Mouse (Mus musculus) kidney, postnatal 0 days (tissue): ENCODE measurements around the gene Olfr972. TPM values are rescaled to one million over a fixed set of nuclear protein-coding genes. Genes with fewer than 3 reads are reported as not detected.
"Not testable (repeated sequence)": the region's sequence is repeated elsewhere in the genome, so short reads cannot be mapped to it uniquely, and the experiment has no call there.

Source experiments
- ATAC-seq: fragments of 200-750 bp; cut with Nextera tagmentation; replicated peaks from 2 replicates; pipeline ENCODE4 v1.8.0; 2017; ENCODE audit warnings: low read depth, moderate number of reproducible peaks, moderate TSS enrichment, moderate library complexity; ENCODE audit not compliant: low FRiP score
- DNase-seq: peaks from one replicate; pipeline ENCODE4 v3.0.0-alpha.2; 2016; ENCODE audit warnings: low spot score
- H3K27ac ChIP-seq: fragments of 300-500 bp; sonication (generic); 2 replicates; pipeline ENCODE4 v1.5.1; 2014; ENCODE audit warnings: mild to moderate bottlenecking
- H3K27me3 ChIP-seq: fragments of 300-500 bp; sonication (generic); 2 replicates; pipeline ENCODE4 v1.6.1; 2014; ENCODE audit warnings: low read length, mixed read lengths; ENCODE audit not compliant: insufficient read depth
- H3K36me3 ChIP-seq: fragments of 300-500 bp; sonication (generic); 2 replicates; pipeline ENCODE4 v1.6.1; 2014; ENCODE audit warnings: low read length, mixed read lengths; ENCODE audit not compliant: insufficient read depth
- H3K4me1 ChIP-seq: fragments of 300-500 bp; sonication (generic); replicated peaks from 2 replicates; pipeline ENCODE4 v1.6.1; 2014; ENCODE audit warnings: antibody characterized with exemption, low read length, mixed read lengths; ENCODE audit not compliant: insufficient read depth
- H3K4me2 ChIP-seq: fragments of 300-500 bp; sonication (generic); 2 replicates; pipeline ENCODE4 v1.6.1; 2014; ENCODE audit warnings: mild to moderate bottlenecking, low read length, moderate library complexity, mixed read lengths
- H3K4me3 ChIP-seq: fragments of 300-500 bp; sonication (generic); replicated peaks from 2 replicates; pipeline ENCODE4 v1.5.1; 2014; ENCODE audit warnings: low read depth, low read length
- H3K9ac ChIP-seq: fragments of 300-500 bp; sonication (generic); 2 replicates; pipeline ENCODE4 v1.6.1; 2014; ENCODE audit warnings: low read depth, low read length
- H3K9me3 ChIP-seq: fragments of 300-500 bp; sonication (generic); replicated peaks from 2 replicates; pipeline ENCODE4 v1.6.1; 2016; ENCODE audit warnings: low read length, inconsistent platforms, mixed read lengths
- CTCF ChIP-seq: IDR thresholded peaks from 2 replicates; pipeline ENCODE4 v1.5.1; 2016; ENCODE audit warnings: antibody characterized with exemption, low read depth, mild to moderate bottlenecking, moderate library complexity
- WGBS: fragments of 180-500 bp; shearing (Covaris S2); extraction: QIAGEN DNeasy Blood & Tissue Kit; methylation state at CpG from one replicate; pipeline ENCODE4 v1.1.7; 2014; 5-methylcytosine and 5-hydroxymethylcytosine counted together
- polyA plus RNA-seq: library from polyadenylated mRNA; unstranded; fragments of >200 nt; fragmentation: Nextera tagmentation; extraction: Ambion mirVana; gene quantifications from 2 replicates; pipeline ENCODE4 v1.2.1, GENCODE M21; 2015

The Olfr972 gene
- polyA plus RNA-seq = not detected in 2 replicates

DNA sequence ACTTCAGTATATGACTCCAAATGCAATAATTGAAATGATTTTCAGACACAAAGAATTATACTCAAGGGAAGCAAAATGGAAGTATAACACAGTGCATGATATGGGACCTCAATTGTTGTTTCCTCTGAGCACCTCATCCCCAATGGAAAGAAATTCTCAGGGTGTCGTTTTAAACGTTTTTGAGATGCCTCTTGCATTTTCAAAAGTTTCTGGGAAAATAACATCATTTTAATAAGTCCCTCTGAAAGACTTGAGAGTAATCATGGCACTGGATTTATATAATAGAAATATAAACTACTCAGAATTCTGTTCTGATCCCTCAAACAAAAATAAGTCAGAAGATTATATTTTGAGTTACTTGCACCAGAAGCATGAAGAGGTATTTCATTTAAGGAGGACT lies at the start of gene Olfr972:
TSS of gene Olfr972 (plus strand) at position 301 of the 400 bp plus-strand sequence.
- Histone ChIP-seq H3K9me3 (no peaks in the 10 kb centered on the region), H3K36me3 (no peaks in the 10 kb centered on the region), H3K4me1 (no peaks in the 10 kb centered on the region), H3K27ac (no peak within 1 kb of the TSS), H3K9ac (no peak within 1 kb of the TSS), H3K4me2 (no peak within 1 kb of the TSS), H3K4me3 (no peak within 1 kb of the TSS), H3K27me3 (no peaks in the 10 kb centered on the region)
- DNase-seq (no peak), ATAC-seq (no peak)
- 73% methylated on average over 2 of the region's 2 CpGs for WGBS
- TF ChIP-seq CTCF = no peak

DNA sequence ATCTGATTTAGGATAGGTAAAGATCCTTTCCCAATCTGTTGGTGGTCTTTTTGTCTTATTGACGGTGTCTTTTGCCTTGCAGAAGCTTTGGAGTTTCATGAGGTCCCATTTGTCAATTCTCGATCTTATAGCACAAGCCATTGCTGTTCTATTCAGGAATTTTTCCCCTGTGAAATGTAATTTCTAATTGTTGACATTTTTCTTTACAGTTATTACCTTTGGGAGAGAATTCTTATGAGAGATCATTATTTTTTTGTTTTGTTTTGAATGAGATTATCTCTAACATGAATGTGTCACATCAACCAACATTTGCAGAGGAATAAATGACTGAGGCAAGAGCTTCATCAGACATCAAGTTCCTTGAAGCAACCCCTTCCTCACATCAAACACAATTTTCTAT lies 29.6 kb upstream of the Olfr972 start, which contains the start of gene Olfr971:
TSS of gene Olfr971 (plus strand) at position 301 of the 400 bp plus-strand sequence.
- H3K9ac ChIP-seq, DNase-seq, ATAC-seq, H3K4me2 ChIP-seq, H3K27me3 ChIP-seq, H3K4me3 ChIP-seq, H3K36me3 ChIP-seq, H3K27ac ChIP-seq, H3K9me3 ChIP-seq, H3K4me1 ChIP-seq: not testable (repeated sequence)
- WGBS = 83% methylated on average over 1 of the region's 2 CpGs

- ATAC-seq, H3K4me1 ChIP-seq, H3K36me3 ChIP-seq, H3K9me3 ChIP-seq, H3K9ac ChIP-seq, H3K27me3 ChIP-seq, DNase-seq, H3K27ac ChIP-seq, H3K4me3 ChIP-seq, H3K4me2 ChIP-seq: not testable (repeated sequence)
- WGBS = 87% methylated on average over 1 of the region's 1 CpGs
These were observed 5.8 kb downstream of the Olfr972 start for GRCm38 (mm10) chr9:39871986-39872385.

DNA sequence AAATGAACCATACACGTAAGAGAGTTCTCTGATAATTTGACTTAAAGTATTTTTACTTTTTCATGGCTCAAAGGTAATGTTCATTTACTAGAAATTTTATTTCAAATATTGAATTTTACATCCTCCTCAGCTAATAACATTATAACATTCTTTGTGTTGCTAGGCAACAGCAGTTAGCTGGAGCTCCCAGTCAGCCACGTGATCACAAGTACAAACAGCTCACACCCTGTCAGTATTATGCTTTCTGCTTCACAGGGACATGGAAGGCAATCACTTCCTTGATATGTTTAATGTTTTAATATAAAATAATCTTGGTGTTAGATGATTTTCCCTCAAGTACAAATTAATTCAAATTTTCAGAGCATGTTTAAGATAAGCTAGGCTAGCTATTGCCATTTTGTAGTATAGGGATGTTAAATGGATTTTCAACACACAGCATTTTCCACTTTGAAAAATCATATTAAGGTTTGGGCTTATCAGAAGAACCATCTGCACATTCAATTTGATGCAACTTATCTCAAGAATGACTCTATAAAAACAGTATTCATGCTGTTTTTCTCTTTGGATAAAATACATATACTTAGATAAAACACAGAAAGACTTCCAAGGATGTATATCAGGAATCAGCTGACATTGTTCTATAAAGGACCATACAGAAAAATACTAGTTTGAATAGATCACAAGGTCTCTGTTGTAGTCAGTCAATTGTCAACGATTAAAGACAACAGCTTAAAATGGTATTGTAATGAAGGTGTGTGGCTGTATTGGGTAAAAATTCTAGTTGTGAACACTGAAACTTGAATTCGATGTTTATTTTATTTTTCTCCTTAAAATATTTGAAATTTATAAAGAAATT lies 11.5 kb downstream of the Olfr972 start:
- not testable (repeated sequence) for H3K9me3 ChIP-seq, H3K4me3 ChIP-seq, H3K9ac ChIP-seq, ATAC-seq, H3K27me3 ChIP-seq, H3K4me1 ChIP-seq, H3K4me2 ChIP-seq, H3K27ac ChIP-seq, H3K36me3 ChIP-seq, DNase-seq
- no CpG with 5 or more reads among the region's 4 CpGs for WGBS

- Histone ChIP-seq H3K4me3 (no peak overlapping the region), H3K27ac (no peak overlapping the region), H3K9ac (no peak overlapping the region), H3K36me3 (no peaks in the 10 kb centered on the region), H3K27me3 (no peaks in the 10 kb centered on the region), H3K9me3 (no peaks in the 10 kb centered on the region), H3K4me1 (no peaks in the 10 kb centered on the region), H3K4me2 (no peak overlapping the region)
- WGBS = 80% methylated on average over 6 of the region's 6 CpGs
- ATAC-seq = no peak
- no peak for TF ChIP-seq CTCF
- DNase-seq = no peak
These were observed 38.9 kb downstream of the Olfr972 start for GRCm38 (mm10) chr9:39905106-39905505.

GRCm38 (mm10) chr9:39907036-39907435 lies 40.8 kb downstream of the Olfr972 start, which contains the start of gene Olfr229:
TSS of gene Olfr229 (plus strand) at chr9:39907336.
- Histone ChIP-seq H3K36me3 (no peaks in the 10 kb centered on the region), H3K4me2 (no peak within 1 kb of the TSS), H3K9me3 (no peaks in the 10 kb centered on the region), H3K4me3 (no peak within 1 kb of the TSS), H3K27ac (no peak within 1 kb of the TSS), H3K27me3 (no peaks in the 10 kb centered on the region), H3K9ac (no peak within 1 kb of the TSS), H3K4me1 (no peaks in the 10 kb centered on the region)
- no peak for ATAC-seq
- TF ChIP-seq CTCF = no peak
- WGBS = 70% methylated on average over 2 of the region's 2 CpGs
- DNase-seq = no peak
